Mouse (Mus musculus): Measurements from ENCODE around the gene Olfr203.
"Not testable (repeated sequence)": the region's sequence is repeated elsewhere in the genome, so short reads cannot be mapped to it uniquely, and the experiment has no call there.

Gene Olfr203

GRCm38 (mm10) chr16:59298581-59298980 lies at the start of gene Olfr203:
Gene Olfr203 (plus strand): TSS chr16:59298881.
- no peak for DNase-seq

DNA sequence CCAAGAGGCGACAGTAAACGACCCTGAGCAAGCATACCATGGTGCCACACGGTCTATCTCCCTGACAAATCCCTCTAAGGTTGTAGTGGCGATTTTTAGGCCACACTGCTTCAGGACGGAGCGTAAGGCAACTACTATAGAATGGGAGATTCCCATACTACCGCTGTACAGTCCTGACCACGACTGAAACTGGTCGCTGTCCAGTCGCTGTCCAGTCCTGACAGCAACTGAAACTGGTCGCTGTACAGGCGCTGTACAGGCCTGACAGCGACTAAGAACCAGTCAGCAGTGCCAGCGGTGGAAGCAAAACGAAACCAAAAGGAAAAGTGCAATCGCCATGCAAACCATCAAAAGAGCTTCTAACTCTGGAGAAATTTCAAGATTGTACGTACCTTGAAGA lies 49.0 kb upstream of the Olfr203 start:
- no peak for DNase-seq

GRCm38 (mm10) chr16:59269097-59269496 lies 29.6 kb upstream of the Olfr203 start:
- not testable (repeated sequence) for DNase-seq

GRCm38 (mm10) chr16:59272532-59272931 lies 26.1 kb upstream of the Olfr203 start, which contains the start of gene Olfr201:
Gene Olfr201 (minus strand): TSS chr16:59272632.
- DNase-seq = not testable (repeated sequence)

GRCm38 (mm10) chr16:59280542-59280941 lies 18.1 kb upstream of the Olfr203 start:
- DNase-seq = no peak

GRCm38 (mm10) chr16:59283476-59283875 lies 15.2 kb upstream of the Olfr203 start:
- DNase-seq = no peak

- DNase-seq = no peak
Observed at GRCm38 (mm10) chr16:59286693-59287092, 12.0 kb upstream of the Olfr203 start, which contains the start of gene Olfr202. Gene Olfr202 (minus strand): TSS chr16:59286793.

DNA sequence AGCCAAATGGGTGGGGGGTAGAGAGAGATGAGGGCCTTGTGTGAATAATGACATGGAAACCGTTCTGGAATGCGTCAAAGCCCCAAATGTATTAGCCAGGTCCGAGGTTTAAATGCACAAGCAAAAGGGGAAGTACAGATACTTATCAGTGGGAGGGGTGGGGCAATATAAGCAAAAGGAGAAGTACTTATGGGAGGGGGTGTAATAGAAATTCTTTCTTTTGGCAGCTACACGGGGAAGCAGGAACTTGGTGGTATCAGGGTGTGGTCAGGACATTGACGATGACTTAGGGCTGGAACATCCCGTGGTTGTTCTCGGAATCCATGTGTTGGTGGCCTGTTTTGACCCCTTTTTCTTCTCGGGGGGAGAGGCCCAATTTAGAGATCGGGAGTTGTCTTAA lies 11.1 kb upstream of the Olfr203 start:
- DNase-seq = not testable (repeated sequence)

- no peak for DNase-seq
Observed at GRCm38 (mm10) chr16:59318148-59318547, 19.5 kb downstream of the Olfr203 start, which contains the start of gene Olfr204. Gene Olfr204 (minus strand): TSS chr16:59318248.

DNA sequence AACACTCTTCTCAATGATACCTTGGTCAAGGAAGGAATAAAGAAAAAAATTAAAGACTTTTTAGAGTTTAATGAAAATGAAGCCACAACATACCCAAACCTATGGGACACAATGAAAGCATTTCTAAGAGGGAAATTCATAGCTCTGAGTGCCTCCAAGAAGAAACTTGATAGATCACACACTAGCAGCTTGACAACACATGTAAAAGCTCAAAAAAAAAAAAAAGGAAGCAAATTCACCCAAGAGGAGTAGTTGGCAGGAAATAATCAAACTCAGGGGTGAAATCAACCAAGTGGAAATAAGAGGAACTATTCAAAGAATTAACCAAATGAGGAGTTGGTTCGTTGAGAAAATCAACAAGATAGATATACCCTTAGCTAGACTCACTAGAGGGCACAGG lies 24.6 kb downstream of the Olfr203 start:
- DNase-seq = not testable (repeated sequence)

- no peak for DNase-seq
Observed at GRCm38 (mm10) chr16:59331038-59331437, 32.4 kb downstream of the Olfr203 start, which contains the start of gene Olfr205. Gene Olfr205 (minus strand): TSS chr16:59331138.

GRCm38 (mm10) chr16:59349146-59349545 lies 50.5 kb downstream of the Olfr203 start, which contains the start of gene Olfr206:
Gene Olfr206 (minus strand): TSS chr16:59349246.
- no peak for DNase-seq
